Mouse (Mus musculus): Measurements from ENCODE around the gene Ccdc54.

Ccdc54 gene

GRCm38 (mm10) chr16:50591054-50591453, at the start of gene Ccdc54:
Gene Ccdc54 (minus strand): TSS chr16:50591154.
- DNase-seq (ENCODE audit: low read depth, low spot score): no peak

GRCm38 (mm10) chr16:50632585-50632984, 41.6 kb upstream of the Ccdc54 start:
- DNase-seq (ENCODE audit: low read depth, low spot score): no peak

DNA sequence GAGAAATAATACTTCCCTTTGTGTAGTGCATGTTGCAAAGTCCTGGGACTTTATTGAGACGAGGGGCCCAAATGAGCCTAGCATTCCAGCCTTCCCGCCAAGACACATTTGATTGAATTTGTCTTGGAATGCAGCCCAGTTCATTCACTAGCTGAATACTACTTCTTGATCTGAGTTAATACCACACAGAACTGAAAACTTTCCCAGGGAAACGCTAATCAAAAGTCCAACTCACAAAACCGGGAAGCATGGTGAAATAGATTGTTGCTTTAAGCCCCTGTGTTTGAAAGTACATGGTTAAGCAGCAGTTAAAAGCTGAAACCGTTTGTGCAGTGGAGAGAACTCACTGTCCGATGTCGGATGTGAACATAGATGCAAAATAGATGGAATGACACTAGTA, 24.6 kb upstream of the Ccdc54 start:
- no peak for DNase-seq (ENCODE audit: low read depth, low spot score)

DNA sequence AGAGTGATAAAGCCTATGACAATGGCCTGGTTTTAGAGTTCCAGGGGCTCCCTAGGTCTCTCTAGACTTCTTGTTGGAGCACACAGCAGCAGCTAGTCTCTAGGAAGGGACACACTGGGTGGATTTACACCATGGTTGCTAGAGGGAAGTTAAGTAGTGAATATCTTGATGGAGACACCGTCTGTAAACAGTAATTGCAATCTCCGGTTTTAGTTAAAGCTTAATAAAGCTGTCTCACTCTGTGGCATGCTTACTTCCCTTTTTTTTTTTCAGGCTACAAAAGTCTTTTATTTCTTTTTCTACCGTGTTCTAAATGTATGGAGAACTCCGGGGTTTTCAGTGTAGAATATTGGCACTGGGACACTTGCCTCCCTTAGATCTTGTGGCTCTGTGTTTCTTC, 22.0 kb upstream of the Ccdc54 start:
- no peak for DNase-seq (ENCODE audit: low read depth, low spot score)

DNA sequence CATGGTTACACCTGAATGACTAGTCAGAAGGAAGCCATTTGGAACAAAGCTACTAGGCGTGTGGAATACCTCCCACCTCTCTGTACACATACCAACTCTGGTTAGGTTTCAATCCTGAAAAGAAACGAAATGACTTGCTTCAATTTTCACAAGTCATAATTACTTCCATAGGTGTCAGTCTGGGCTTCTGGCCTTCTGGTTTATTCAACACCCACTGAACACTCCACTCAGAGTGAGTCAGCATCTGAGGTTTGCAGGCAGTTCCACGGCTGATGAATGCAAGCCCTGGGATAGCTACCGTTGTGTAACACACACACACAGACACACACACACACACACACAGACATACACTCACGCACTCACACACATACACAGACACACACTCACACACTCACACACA, 19.6 kb upstream of the Ccdc54 start:
- DNase-seq (ENCODE audit: low read depth, low spot score): no peak

GRCm38 (mm10) chr16:50607776-50608562, 17.0 kb upstream of the Ccdc54 start:
- DNase-seq (ENCODE audit: low read depth, low spot score): no peak

DNA sequence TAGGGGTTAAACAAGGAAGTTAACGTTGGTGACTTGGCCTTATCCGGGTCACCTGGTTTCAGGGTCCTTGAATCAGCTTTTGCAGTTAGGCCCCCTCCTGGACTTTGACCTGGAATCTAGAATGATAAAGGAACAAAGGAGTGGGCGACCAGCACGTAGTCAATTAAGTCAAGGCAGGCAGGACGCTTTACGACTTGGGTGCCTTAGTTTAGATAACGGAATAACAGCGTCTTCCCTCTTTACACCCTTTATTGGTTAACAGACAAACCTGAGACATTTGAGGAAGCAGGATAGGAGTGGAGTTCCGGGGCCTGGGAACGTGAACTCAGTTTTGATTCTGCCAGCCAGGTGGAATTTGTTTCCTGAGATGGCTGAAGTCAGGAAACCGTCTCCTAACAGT, 13.9 kb upstream of the Ccdc54 start:
- DNase-seq (ENCODE audit: low read depth, low spot score): no peak

- DNase-seq (ENCODE audit: low read depth, low spot score): no peak
Measured at GRCm38 (mm10) chr16:50601947-50602346, 11.0 kb upstream of the Ccdc54 start.

DNA sequence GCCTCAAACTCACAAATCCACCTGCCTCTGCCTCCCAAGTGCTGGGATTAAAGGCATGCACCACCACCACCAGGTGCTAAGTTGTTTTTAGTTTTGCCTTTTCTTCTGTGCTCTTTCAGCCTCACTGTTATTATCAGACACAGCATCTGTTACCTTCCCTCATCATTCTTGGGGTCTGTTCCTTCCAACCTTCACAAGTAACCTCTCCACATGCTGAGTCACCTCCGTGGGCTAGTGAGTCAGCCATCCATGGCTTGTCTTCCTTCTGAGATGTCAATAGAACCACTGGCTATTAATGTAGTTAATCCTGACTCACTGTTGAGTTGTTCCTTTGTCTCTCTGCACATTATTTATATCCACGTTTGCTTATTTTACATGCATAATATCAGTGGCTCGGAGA, 9.7 kb upstream of the Ccdc54 start:
- no peak for DNase-seq (ENCODE audit: low read depth, low spot score)

- DNase-seq (ENCODE audit: low read depth, low spot score): no peak
Measured at GRCm38 (mm10) chr16:50596679-50597078, 5.7 kb upstream of the Ccdc54 start.

- DNase-seq (ENCODE audit: low read depth, low spot score): no peak
Measured at GRCm38 (mm10) chr16:50596171-50596570, 5.2 kb upstream of the Ccdc54 start.

DNA sequence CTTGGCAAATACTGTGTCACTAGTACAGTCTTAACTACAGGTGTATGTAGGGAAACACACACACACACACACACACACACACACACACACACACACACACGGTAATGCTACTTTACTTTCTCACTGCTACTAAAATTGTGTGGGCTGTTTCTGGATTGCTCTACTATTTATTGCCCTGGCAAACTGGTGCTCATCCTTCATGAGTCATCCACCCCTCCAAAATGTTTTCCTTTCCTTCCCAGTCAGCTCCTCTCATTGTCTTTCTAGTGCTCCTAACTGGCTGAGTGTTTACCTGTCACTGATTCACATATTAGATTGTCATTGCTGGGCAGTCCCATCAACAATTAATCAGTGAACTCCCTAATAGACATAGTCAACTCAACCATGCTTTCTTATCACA, 3.9 kb upstream of the Ccdc54 start:
- no peak for DNase-seq (ENCODE audit: low read depth, low spot score)

- DNase-seq (ENCODE audit: low read depth, low spot score): no peak
Measured at GRCm38 (mm10) chr16:50593361-50593760, 2.4 kb upstream of the Ccdc54 start.

- no peak for DNase-seq (ENCODE audit: low read depth, low spot score)
Measured at GRCm38 (mm10) chr16:50589574-50590151, 1.3 kb downstream of the Ccdc54 start.

- no peak for DNase-seq (ENCODE audit: low read depth, low spot score)
Measured at GRCm38 (mm10) chr16:50588191-50588590, 2.8 kb downstream of the Ccdc54 start.

DNA sequence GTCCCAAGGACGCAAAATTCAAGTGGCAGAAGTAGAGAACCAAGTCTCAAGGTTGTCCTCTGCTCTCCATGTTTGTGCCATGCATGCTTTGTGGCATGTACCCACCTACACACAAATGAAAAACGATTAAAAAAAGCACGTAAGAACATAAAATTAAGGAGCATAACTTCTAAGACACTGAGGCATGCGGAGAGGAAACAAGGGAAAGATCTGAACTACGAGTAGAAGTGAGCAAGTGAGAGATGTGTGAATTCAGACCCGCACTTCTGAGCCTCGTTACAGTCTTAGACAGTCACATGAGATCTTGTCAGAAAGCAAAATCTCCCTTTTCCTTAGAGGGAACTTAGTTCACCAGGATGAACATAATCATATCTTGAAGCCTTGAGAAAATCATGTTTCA, 3.8 kb downstream of the Ccdc54 start:
- DNase-seq (ENCODE audit: low read depth, low spot score): no peak

DNA sequence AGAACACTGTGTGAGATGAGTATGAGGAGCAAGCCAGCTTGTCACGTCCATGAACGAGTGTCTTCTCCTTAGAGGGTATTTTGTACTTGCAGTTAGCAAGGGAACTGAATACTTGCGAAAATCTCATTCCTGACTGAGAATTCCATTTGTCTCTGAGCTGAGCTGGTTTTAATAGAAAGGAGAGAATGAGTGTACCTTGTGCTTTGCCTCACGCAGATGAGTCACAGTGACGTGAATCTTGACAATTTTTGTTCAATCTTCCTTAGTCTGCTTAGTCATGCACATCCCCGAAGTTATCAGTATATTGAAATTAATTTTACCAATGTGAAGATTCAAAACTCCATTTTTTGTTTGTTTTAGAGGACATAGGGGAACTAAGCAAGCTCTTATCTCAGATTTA, 12.6 kb downstream of the Ccdc54 start:
- no peak for DNase-seq (ENCODE audit: low read depth, low spot score)

DNA sequence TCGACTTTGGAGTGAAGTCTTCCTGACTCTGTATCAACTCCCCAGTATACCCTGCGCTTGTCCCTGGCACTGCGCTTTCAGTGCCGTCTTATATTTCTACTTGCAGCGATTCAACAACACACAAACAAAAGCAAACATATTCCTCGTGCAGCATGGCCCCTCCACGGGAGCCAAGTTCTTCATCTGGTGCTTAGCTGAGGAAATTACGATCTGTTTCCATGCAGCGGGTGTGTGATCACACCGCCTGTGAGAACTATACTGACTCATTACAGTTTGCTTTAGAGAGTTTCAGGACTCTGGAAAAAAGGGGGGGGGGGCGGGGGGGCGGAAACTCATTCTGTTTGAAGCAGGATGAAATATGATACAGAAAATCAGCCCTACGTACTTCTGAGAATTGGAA, 18.4 kb downstream of the Ccdc54 start:
- no peak for DNase-seq (ENCODE audit: low read depth, low spot score)

DNA sequence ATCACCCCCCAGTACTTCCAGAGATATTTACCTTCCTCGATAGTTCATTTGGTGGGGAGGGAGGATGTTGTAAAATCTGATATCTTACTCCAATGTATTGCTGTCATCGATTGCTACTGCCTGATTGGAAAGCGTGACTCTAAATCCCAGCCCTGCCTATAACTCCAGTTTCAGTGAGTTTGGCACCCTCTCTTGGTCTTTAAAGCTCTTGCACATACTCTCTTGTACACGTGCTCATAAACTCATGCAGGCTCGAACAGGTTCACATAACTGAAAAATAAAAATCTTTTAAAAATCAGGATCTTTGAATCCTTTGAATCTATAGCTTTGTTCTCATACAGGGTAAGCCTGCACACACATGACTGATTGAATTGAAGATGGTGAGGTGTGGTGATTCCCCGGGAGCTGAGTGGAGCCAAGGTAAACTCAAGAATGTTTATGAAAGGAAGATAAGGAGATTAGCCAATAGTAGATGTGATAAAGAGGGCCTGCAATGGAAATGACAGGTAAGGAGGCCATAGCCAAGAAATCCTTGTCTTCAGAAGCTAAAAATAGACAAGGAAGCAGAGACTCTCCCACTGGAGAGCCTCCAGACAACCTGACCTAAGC, 31.7 kb downstream of the Ccdc54 start:
- no peak for DNase-seq (ENCODE audit: low read depth, low spot score)

- no peak for DNase-seq (ENCODE audit: low read depth, low spot score)
Measured at GRCm38 (mm10) chr16:50553828-50554227, 37.1 kb downstream of the Ccdc54 start.

GRCm38 (mm10) chr16:50551871-50552528, 39.0 kb downstream of the Ccdc54 start:
- no peak for DNase-seq (ENCODE audit: low read depth, low spot score)

DNA sequence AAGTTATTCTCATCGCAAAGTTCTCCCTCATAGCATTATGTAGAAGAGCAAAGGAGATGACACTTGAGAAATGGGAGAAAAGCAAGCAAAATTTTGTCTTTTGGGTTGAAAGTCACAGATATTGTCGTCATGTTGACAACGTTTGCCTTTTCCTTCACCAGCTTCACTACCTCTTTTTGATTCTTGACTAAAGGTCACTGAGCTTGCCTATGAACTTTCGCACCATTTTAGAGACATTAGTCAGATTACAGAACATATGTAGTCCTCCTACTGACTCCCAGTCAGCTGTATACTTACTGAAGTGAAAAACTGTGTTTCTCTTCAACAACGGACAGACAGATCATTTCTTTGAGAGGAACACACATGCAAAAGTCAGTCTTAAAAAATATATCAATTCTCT, 40.0 kb downstream of the Ccdc54 start:
- no peak for DNase-seq (ENCODE audit: low read depth, low spot score)
